Mouse (Mus musculus): ENCODE data around the gene 2410004P03Rik. TPM values are rescaled to one million over a fixed set of nuclear protein-coding genes. Genes with fewer than 3 reads are reported as not detected.

2410004P03Rik gene
- total RNA-seq (2021), result under 1 TPM in 1 of 2 experiments, not detected in 1; 0.14 TPM
- polyA plus RNA-seq (2012; rRNA removed), result 0.41 and 0.84 TPM in 2 replicates
- long read RNA-seq, result 0 reads

GRCm38 (mm10) chr12:17011100-17011870, at the start of gene 2410004P03Rik:
Gene 2410004P03Rik (minus strand): TSS chr12:17011727.
- Histone ChIP-seq H3K4me3 (peak within 1 kb of the TSS; percentile 42), H3K4me1 (ENCODE audit: control insufficient read depth, insufficient read depth, low read length) (no peaks in the 10 kb centered on the region), H3K27ac (no peak within 1 kb of the TSS), H3K9ac (ENCODE audit: low read depth, low read length) (peak within 1 kb of the TSS; percentile 32; the same call in 1 of the 2 replicates), H3K27me3 (ENCODE audit: control insufficient read depth, insufficient read depth, low read length) (peaks cover 1% of the 10 kb centered on the region; the same call in 1 of the 2 replicates), H3K36me3 (ENCODE audit: control insufficient read depth, insufficient read depth, low read length) (no peaks in the 10 kb centered on the region), H3K79me2 (replicated peaks; ENCODE audit: control insufficient read depth, insufficient read depth, low read length) (no peaks in the 10 kb centered on the region)
- DNase-seq, result peak; percentile 81 to 83
- WGBS, result 7% methylated on average over 29 of the region's 29 CpGs
- intact Hi-C loops (cut with DNase I), result loop anchor here (1.0 to 5.0 kb wide), 3 partner anchors 184 to 294 kb away; no protein-coding TSS in a partner anchor
- peak; percentile 89 for TF ChIP-seq CTCF (IDR thresholded peaks at IDR 0.05)
- no peak for TF ChIP-seq EP300 (IDR thresholded peaks at IDR 0.05; ENCODE audit: insufficient read depth, low read depth, low read length)
- TF ChIP-seq POLR2A (IDR thresholded peaks at IDR 0.05; ENCODE audit: insufficient read depth, low read depth, low read length), result no peak

GRCm38 (mm10) chr12:17061183-17061722, 49.7 kb upstream of the 2410004P03Rik start:
- no peak for TF ChIP-seq EP300 (IDR thresholded peaks at IDR 0.05; ENCODE audit: insufficient read depth, low read depth, low read length)
- no peak for TF ChIP-seq POLR2A (IDR thresholded peaks at IDR 0.05; ENCODE audit: insufficient read depth, low read depth, low read length)
- no peak for TF ChIP-seq CTCF (IDR thresholded peaks at IDR 0.05)
- H3K4me1 ChIP-seq (ENCODE audit: control insufficient read depth, insufficient read depth, low read length), result no peaks in the 10 kb centered on the region
- DNase-seq, result no peak
- intact Hi-C loops (cut with DNase I), result no loop called here
- H3K79me2 ChIP-seq (replicated peaks; ENCODE audit: control insufficient read depth, insufficient read depth, low read length), result no peaks in the 10 kb centered on the region
- H3K4me3 ChIP-seq, result no peak overlapping the region
- H3K27ac ChIP-seq, result no peak overlapping the region
- no peak overlapping the region for H3K9ac ChIP-seq (ENCODE audit: low read depth, low read length)
- H3K36me3 ChIP-seq (ENCODE audit: control insufficient read depth, insufficient read depth, low read length), result no peaks in the 10 kb centered on the region
- H3K27me3 ChIP-seq (ENCODE audit: control insufficient read depth, insufficient read depth, low read length), result no peaks in the 10 kb centered on the region; the same call in 1 of the 2 replicates
- 64% methylated on average over 7 of the region's 7 CpGs for WGBS

- Histone ChIP-seq H3K79me2 (replicated peaks; ENCODE audit: control insufficient read depth, insufficient read depth, low read length) (no peaks in the 10 kb centered on the region), H3K4me3 (no peak overlapping the region), H3K36me3 (ENCODE audit: control insufficient read depth, insufficient read depth, low read length) (no peaks in the 10 kb centered on the region), H3K9ac (ENCODE audit: low read depth, low read length) (no peak overlapping the region), H3K27me3 (ENCODE audit: control insufficient read depth, insufficient read depth, low read length) (no peaks in the 10 kb centered on the region; the same call in 1 of the 2 replicates), H3K4me1 (ENCODE audit: control insufficient read depth, insufficient read depth, low read length) (no peaks in the 10 kb centered on the region), H3K27ac (no peak overlapping the region)
- DNase-seq, result no peak
- intact Hi-C loops (cut with DNase I), result no loop called here
- TF ChIP-seq CTCF (IDR thresholded peaks at IDR 0.05) (no peak), POLR2A (IDR thresholded peaks at IDR 0.05; ENCODE audit: insufficient read depth, low read depth, low read length) (no peak), EP300 (IDR thresholded peaks at IDR 0.05; ENCODE audit: insufficient read depth, low read depth, low read length) (no peak)
- 63% methylated on average over 10 of the region's 10 CpGs for WGBS
Measured at GRCm38 (mm10) chr12:17058490-17058889, 47.0 kb upstream of the 2410004P03Rik start.

GRCm38 (mm10) chr12:17057110-17057509, 45.6 kb upstream of the 2410004P03Rik start:
- Histone ChIP-seq H3K27ac (no peak overlapping the region), H3K4me1 (ENCODE audit: control insufficient read depth, insufficient read depth, low read length) (no peaks in the 10 kb centered on the region), H3K36me3 (ENCODE audit: control insufficient read depth, insufficient read depth, low read length) (no peaks in the 10 kb centered on the region), H3K79me2 (replicated peaks; ENCODE audit: control insufficient read depth, insufficient read depth, low read length) (no peaks in the 10 kb centered on the region), H3K9ac (ENCODE audit: low read depth, low read length) (no peak overlapping the region), H3K27me3 (ENCODE audit: control insufficient read depth, insufficient read depth, low read length) (no peaks in the 10 kb centered on the region), H3K4me3 (no peak overlapping the region)
- 68% methylated on average over 8 of the region's 8 CpGs for WGBS
- no peak for TF ChIP-seq EP300 (IDR thresholded peaks at IDR 0.05; ENCODE audit: insufficient read depth, low read depth, low read length)
- TF ChIP-seq CTCF (IDR thresholded peaks at IDR 0.05), result no peak
- TF ChIP-seq POLR2A (IDR thresholded peaks at IDR 0.05; ENCODE audit: insufficient read depth, low read depth, low read length), result no peak
- intact Hi-C loops (cut with DNase I), result no loop called here
- DNase-seq, result no peak

GRCm38 (mm10) chr12:17055766-17056165, 44.2 kb upstream of the 2410004P03Rik start:
- H3K79me2 ChIP-seq (replicated peaks; ENCODE audit: control insufficient read depth, insufficient read depth, low read length), result no peaks in the 10 kb centered on the region
- DNase-seq, result no peak
- no peak overlapping the region for H3K9ac ChIP-seq (ENCODE audit: low read depth, low read length)
- no peak overlapping the region for H3K27ac ChIP-seq
- no peaks in the 10 kb centered on the region for H3K36me3 ChIP-seq (ENCODE audit: control insufficient read depth, insufficient read depth, low read length)
- H3K4me3 ChIP-seq, result no peak overlapping the region
- intact Hi-C loops (cut with DNase I), result no loop called here
- 71% methylated on average over 4 of the region's 4 CpGs for WGBS
- H3K4me1 ChIP-seq (ENCODE audit: control insufficient read depth, insufficient read depth, low read length), result no peaks in the 10 kb centered on the region
- no peaks in the 10 kb centered on the region for H3K27me3 ChIP-seq (ENCODE audit: control insufficient read depth, insufficient read depth, low read length)
- no peak for TF ChIP-seq EP300 (IDR thresholded peaks at IDR 0.05; ENCODE audit: insufficient read depth, low read depth, low read length)
- no peak for TF ChIP-seq CTCF (IDR thresholded peaks at IDR 0.05)
- no peak for TF ChIP-seq POLR2A (IDR thresholded peaks at IDR 0.05; ENCODE audit: insufficient read depth, low read depth, low read length)

GRCm38 (mm10) chr12:17054691-17055090, 43.2 kb upstream of the 2410004P03Rik start:
- TF ChIP-seq CTCF (IDR thresholded peaks at IDR 0.05), result peak; percentile 59
- TF ChIP-seq EP300 (IDR thresholded peaks at IDR 0.05; ENCODE audit: insufficient read depth, low read depth, low read length), result no peak
- TF ChIP-seq POLR2A (IDR thresholded peaks at IDR 0.05; ENCODE audit: insufficient read depth, low read depth, low read length), result no peak

More at GRCm38 (mm10) chr12:17054691-17055090, 43.2 kb upstream of the 2410004P03Rik start:
- DNase-seq, result no peak
- Histone ChIP-seq H3K4me1 (ENCODE audit: control insufficient read depth, insufficient read depth, low read length) (no peaks in the 10 kb centered on the region), H3K9ac (ENCODE audit: low read depth, low read length) (no peak overlapping the region), H3K36me3 (ENCODE audit: control insufficient read depth, insufficient read depth, low read length) (no peaks in the 10 kb centered on the region), H3K27me3 (ENCODE audit: control insufficient read depth, insufficient read depth, low read length) (no peaks in the 10 kb centered on the region), H3K4me3 (no peak overlapping the region), H3K79me2 (replicated peaks; ENCODE audit: control insufficient read depth, insufficient read depth, low read length) (no peaks in the 10 kb centered on the region), H3K27ac (no peak overlapping the region)
- intact Hi-C loops (cut with DNase I), result no loop called here
- 53% methylated on average over 4 of the region's 4 CpGs for WGBS

Data from heart, adult 2 months (tissue).